Mouse (Mus musculus) hindbrain, embryonic 14.5 days (tissue): Measurements from ENCODE around the gene Ccdc148. TPM values are rescaled to one million over a fixed set of nuclear protein-coding genes. Genes with fewer than 3 reads are reported as not detected.

ENCODE experiments used
- ATAC-seq: fragments of 200-750 bp; cut with Nextera tagmentation; 2 replicates; pipeline ENCODE4 v1.8.0; 2017; ENCODE audit warnings: moderate number of reproducible peaks, mild to moderate bottlenecking, moderate TSS enrichment, moderate library complexity; ENCODE audit not compliant: low FRiP score
- DNase-seq: peaks from one replicate; pipeline ENCODE4 v3.0.0-alpha.2; 2015; ENCODE audit warnings: low spot score
- H3K27ac ChIP-seq: fragments of 300-500 bp; sonication (generic); 2 replicates; pipeline ENCODE4 v1.5.1; 2014; ENCODE audit warnings: mild to moderate bottlenecking, moderate library complexity
- H3K27me3 ChIP-seq: fragments of 300-500 bp; sonication (generic); 2 replicates; pipeline ENCODE4 v1.6.1; 2014; ENCODE audit warnings: mild to moderate bottlenecking, low read length, mixed read lengths; ENCODE audit not compliant: control insufficient read depth, insufficient read depth
- H3K36me3 ChIP-seq: fragments of 300-500 bp; sonication (generic); replicated peaks from 2 replicates; pipeline ENCODE4 v1.6.1; 2014; ENCODE audit not compliant: control insufficient read depth, insufficient read depth
- H3K4me1 ChIP-seq: fragments of 300-500 bp; sonication (generic); replicated peaks from 2 replicates; pipeline ENCODE4 v1.6.1; 2014; ENCODE audit warnings: antibody characterized with exemption, low read length, mixed read lengths; ENCODE audit not compliant: control insufficient read depth, insufficient read depth
- H3K4me2 ChIP-seq: fragments of 300-500 bp; sonication (generic); replicated peaks from 2 replicates; pipeline ENCODE4 v1.6.1; 2014; ENCODE audit warnings: mild to moderate bottlenecking, moderate library complexity
- H3K4me3 ChIP-seq: fragments of 300-500 bp; sonication (generic); replicated peaks from 2 replicates; pipeline ENCODE4 v1.5.1; 2014; ENCODE audit warnings: mild to moderate bottlenecking, low read length
- H3K9ac ChIP-seq: fragments of 300-500 bp; sonication (generic); 2 replicates; pipeline ENCODE4 v1.6.1; 2014
- H3K9me3 ChIP-seq: fragments of 300-500 bp; sonication (generic); 2 replicates; pipeline ENCODE4 v1.6.1; 2016; ENCODE audit warnings: low read length; ENCODE audit not compliant: control insufficient read depth
- WGBS: fragments of 180-500 bp; shearing (Covaris S2); extraction: QIAGEN DNeasy Blood & Tissue Kit; methylation state at CpG from one replicate; pipeline ENCODE4 v1.1.7; 2014; 5-methylcytosine and 5-hydroxymethylcytosine counted together
- polyA plus RNA-seq: library from polyadenylated mRNA; unstranded; fragments of >200 nt; fragmentation: Nextera tagmentation; extraction: Ambion mirVana; gene quantifications from 2 replicates; pipeline ENCODE4 v1.2.1, GENCODE M21; 2014

Gene Ccdc148
- polyA plus RNA-seq, 1 experiment from 2014 or later = 3.4 TPM

DNA sequence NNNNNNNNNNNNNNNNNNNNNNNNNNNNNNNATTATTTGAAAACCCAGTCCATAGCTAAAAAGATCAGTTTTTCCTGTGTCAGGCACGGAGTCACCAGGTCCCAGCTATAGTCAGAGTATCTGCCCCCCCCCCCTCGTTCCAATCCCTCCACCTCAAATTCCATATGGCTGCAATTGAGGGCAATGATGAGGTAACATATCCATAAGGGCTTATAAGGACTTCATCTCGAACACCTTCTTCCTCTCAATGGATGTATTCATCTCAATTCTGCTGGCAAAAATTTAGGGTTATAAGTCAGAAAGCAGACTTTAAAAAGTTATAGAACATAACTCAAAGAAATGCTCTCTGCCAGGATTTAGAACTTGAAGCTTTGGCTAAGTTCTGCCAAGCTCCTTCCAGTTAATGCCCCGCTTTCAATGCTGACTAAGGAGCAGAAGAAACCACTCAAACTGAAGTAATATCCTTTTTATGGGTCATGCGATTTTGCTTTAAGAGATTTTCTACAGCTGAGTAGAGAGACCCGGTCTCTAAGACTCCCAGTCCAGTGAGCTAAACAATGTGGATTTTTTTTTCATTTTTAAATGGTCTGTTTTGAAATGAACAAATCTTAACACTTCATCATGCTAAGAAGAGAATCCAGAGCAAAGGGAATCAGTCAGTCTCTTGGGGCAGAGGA is 111.6 kb downstream of the Ccdc148 start:
- Histone ChIP-seq H3K4me1 (0 out of 2 replicates have a peak, but pooled peaks cover 9% of the 10 kb centered on the region), H3K9ac (no peak overlapping the region), H3K4me2 (no peak overlapping the region), H3K27ac (no peak overlapping the region), H3K27me3 (no peaks in the 10 kb centered on the region), H3K4me3 (no peak overlapping the region), H3K9me3 (no peaks in the 10 kb centered on the region), H3K36me3 (no peaks in the 10 kb centered on the region)
- 47% methylated on average over 6 of the region's 6 CpGs for WGBS
- ATAC-seq = no peak
- no peak for DNase-seq

DNA sequence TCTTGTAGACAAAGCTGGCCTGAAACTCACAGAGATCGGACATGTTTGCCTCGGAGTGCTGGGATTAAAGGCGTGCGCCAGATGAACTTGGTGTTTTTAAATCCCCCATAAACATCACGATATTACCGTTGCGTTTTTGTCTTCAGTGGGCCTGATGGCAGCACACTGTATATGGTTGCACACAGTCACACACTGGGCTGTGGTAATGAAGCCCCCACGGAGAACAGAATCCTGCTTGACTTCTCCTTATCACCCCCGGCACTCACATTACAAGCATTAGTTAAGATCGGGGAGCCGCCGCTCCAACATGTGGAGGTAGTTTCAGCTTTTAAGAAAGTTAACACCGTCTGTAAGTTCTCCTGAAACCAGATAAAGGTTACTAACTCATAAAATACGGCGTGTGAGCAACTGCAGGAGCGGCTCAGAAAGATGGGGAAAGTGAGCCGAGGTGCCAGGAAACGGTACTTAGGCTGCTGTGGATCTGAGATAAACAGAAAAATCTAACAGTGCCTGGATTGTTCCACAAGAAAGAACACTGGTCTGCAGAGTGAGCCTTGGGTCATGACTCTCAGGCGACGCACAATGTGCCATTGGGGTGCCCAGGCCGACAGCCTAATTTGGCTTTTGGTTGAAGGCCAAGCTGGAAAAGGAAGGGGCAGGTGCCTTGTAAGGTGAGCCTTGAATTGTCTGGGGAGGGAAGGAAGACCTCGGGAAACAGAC is 117.0 kb downstream of the Ccdc148 start:
- Histone ChIP-seq H3K4me2 (no peak overlapping the region), H3K27ac (no peak overlapping the region), H3K9ac (no peak overlapping the region), H3K36me3 (no peaks in the 10 kb centered on the region), H3K27me3 (no peaks in the 10 kb centered on the region), H3K9me3 (no peaks in the 10 kb centered on the region), H3K4me3 (no peak overlapping the region), H3K4me1 (no peaks in the 10 kb centered on the region)
- 83% methylated on average over 22 of the region's 22 CpGs for WGBS
- no peak for ATAC-seq
- DNase-seq = no peak

DNA sequence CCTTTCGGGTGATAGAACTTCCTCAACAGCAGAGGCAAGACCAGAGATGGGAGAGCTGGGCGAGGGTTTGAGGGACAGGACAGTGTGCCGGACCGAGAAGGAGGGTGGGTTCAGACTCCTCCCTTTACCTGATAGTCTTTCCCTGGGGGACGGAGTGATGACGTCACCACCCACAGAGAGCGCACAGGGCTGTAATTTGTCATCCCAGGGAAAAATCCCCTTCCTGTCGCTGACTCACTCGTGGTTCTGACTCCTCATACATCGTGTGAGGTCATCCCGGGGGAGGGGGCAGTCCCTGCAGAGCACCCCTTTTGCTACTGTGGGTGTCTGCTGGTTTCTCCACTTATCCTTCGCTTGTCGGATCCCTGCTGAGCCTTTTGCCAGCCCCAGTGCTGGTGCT is 117.9 kb downstream of the Ccdc148 start:
- H3K4me1 ChIP-seq = no peaks in the 10 kb centered on the region
- no peaks in the 10 kb centered on the region for H3K36me3 ChIP-seq
- no peak overlapping the region for H3K4me3 ChIP-seq
- H3K4me2 ChIP-seq = no peak overlapping the region
- 70% methylated on average over 13 of the region's 13 CpGs for WGBS
- no peak overlapping the region for H3K27ac ChIP-seq
- H3K27me3 ChIP-seq = no peaks in the 10 kb centered on the region
- no peaks in the 10 kb centered on the region for H3K9me3 ChIP-seq
- H3K9ac ChIP-seq = no peak overlapping the region
- 0 out of 2 replicates have a peak, but pooled peaks have one; percentile 48 for ATAC-seq
- no peak for DNase-seq

DNA sequence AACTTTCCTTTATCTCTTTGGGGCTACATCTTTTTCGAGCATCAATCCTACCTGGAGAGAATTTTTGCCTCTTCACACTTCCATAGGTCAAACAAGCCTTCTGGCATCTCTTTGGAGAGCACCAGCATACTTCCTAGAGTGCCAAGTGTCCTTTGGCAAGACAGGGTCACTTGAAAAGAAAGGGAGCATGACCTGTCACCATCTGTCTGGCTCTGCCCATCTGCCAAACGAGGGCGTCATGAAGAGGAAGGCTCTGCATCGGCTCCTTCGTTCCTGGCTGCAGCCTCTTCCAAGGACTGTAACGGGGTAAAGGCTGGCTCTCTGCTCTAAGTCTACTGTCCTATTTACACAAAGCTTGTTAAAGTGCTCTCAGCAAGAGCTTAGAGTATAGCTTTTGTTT is 124.0 kb downstream of the Ccdc148 start:
- ATAC-seq = no peak
- Histone ChIP-seq H3K36me3 (no peaks in the 10 kb centered on the region), H3K4me1 (no peaks in the 10 kb centered on the region), H3K27me3 (no peaks in the 10 kb centered on the region), H3K4me3 (no peak overlapping the region), H3K4me2 (no peak overlapping the region), H3K9ac (no peak overlapping the region), H3K9me3 (no peaks in the 10 kb centered on the region), H3K27ac (no peak overlapping the region)
- DNase-seq = no peak
- WGBS = 54% methylated on average over 6 of the region's 6 CpGs

DNA sequence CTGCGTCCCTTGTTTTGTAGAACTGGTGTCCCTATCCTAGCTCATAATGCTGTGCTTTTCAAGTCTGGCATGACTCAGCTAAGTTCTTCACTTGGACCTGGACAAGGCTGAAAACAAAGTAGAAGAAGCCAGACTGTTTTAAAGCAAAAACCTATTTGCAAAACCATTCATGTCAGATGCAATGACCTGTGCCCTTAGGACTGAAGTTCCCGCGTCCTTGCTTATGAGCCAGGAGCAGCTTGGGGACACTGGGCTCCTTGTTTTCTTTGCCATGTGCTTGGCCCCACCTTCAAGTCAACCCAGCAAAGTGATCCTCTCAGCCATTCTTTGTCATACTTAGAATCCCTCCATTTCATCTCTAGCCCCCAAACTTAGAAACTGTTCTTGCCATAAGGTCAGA is 125.3 kb downstream of the Ccdc148 start:
- ATAC-seq (no peak), DNase-seq (no peak)
- Histone ChIP-seq H3K36me3 (no peaks in the 10 kb centered on the region), H3K27me3 (no peaks in the 10 kb centered on the region), H3K4me3 (no peak overlapping the region), H3K4me1 (no peaks in the 10 kb centered on the region), H3K4me2 (no peak overlapping the region), H3K9me3 (no peaks in the 10 kb centered on the region), H3K27ac (no peak overlapping the region), H3K9ac (no peak overlapping the region)
- 79% methylated on average over 3 of the region's 3 CpGs for WGBS

DNA sequence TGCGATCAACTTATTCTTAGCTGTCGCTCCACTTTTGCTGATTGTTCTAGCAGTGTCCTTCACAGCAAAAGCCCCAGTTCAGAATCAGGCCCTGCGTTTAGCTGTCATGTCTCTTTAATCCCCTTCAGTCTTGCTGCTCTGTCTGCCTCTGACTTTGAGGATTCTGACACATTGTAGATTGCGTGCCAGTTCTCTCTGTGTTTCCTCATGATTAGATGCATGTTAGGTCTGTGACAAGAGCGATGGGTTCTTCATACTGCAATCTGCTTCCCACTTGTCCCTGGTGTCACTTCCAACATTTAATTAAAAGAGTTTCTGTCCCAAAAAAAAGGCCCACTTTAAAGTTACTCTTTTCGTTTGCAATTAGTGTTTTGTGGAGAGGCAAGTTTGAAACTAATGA is 126.2 kb downstream of the Ccdc148 start:
- no peaks in the 10 kb centered on the region for H3K27me3 ChIP-seq
- no peak overlapping the region for H3K9ac ChIP-seq
- H3K4me2 ChIP-seq = no peak overlapping the region
- ATAC-seq (no peak), DNase-seq (no peak)
- H3K27ac ChIP-seq = no peak overlapping the region
- WGBS = 91% methylated on average over 6 of the region's 6 CpGs
- no peaks in the 10 kb centered on the region for H3K9me3 ChIP-seq
- no peaks in the 10 kb centered on the region for H3K4me1 ChIP-seq
- H3K4me3 ChIP-seq = no peak overlapping the region
- no peaks in the 10 kb centered on the region for H3K36me3 ChIP-seq

DNA sequence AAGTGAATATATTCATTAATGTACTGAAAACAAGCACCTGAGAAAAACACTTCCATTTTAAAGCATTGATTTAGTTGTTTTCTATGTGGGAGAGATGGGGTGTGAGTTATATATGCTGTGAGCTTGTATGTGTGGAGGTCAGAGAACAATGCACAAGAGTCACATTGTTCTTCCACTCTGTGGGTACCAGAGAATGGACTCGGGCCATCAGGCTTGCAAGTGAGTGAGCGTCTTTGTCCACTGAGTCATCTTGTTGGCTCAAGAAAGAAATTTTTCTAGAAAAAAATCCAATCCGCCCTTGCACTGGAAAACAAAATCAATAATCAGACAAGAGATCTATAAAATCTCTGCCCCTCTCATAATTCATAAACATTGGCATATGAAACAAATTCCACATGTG is 135.9 kb downstream of the Ccdc148 start:
- no peaks in the 10 kb centered on the region for H3K27me3 ChIP-seq
- 80% methylated on average over 3 of the region's 3 CpGs for WGBS
- DNase-seq = no peak
- H3K36me3 ChIP-seq = no peaks in the 10 kb centered on the region
- H3K4me3 ChIP-seq = no peak overlapping the region
- no peak overlapping the region for H3K9ac ChIP-seq
- H3K4me1 ChIP-seq = no peaks in the 10 kb centered on the region
- no peak overlapping the region for H3K27ac ChIP-seq
- no peaks in the 10 kb centered on the region for H3K9me3 ChIP-seq
- ATAC-seq = no peak
- no peak overlapping the region for H3K4me2 ChIP-seq

DNA sequence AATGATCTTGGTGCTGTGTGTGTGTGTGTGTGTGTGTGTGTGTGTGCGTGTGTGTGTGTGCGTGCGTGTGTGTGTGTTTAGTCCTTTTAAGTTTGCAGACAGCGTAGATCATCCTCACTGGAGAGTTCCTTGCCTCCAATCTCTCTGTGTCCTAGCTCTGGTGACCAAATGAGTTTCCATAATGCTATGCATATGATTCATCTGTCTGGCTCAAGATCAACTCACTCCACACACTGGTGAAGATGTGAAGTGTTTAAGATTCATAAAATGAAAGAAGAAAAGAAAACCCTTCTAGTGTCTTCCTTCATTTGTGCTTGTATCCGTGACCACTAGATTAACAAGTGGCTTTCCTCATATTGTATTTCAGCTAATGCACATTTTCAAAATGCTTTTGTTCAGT is 153.1 kb downstream of the Ccdc148 start:
- Histone ChIP-seq H3K36me3 (no peaks in the 10 kb centered on the region), H3K4me1 (no peaks in the 10 kb centered on the region), H3K9ac (no peak overlapping the region), H3K27me3 (no peaks in the 10 kb centered on the region), H3K27ac (no peak overlapping the region), H3K4me2 (no peak overlapping the region), H3K9me3 (no peaks in the 10 kb centered on the region), H3K4me3 (no peak overlapping the region)
- DNase-seq (no peak), ATAC-seq (no peak)
- WGBS = 90% methylated on average over 5 of the region's 5 CpGs

DNA sequence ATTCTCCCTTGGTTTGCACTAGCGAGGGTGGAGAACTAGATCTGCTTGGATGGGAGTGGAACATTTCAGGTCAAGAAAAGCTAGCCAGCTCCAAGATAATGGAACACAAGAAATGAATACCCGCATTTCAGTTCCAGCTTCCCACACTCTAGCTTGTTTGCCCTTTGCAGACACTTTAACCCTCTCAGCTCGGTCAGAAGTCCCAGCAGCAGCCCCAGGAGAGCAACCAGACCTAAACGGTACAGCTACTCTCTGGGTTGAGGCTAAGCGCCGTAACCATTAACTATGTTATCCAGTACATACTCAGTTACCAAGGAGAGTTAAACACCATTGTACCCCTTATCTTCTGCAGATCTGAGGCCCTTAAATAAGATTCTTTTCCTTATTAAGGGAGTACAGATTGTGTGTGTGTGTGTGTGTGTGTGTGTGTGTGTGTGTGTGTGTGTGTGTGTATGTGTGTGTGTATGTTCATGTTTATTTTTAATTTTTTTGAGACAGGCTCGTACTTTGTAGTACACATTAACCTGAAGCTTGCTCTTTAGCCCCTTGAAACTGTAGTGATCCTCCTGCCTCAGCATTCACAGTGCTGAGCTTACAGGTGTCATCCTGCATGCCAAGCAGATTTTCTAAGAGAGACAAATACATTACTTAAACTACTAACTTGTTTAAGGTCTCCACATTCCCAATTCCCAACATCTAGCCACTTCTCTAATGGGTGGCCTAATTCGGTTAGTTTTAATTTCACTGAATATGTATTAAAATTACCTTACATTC is 153.7 kb downstream of the Ccdc148 start:
- H3K4me1 ChIP-seq = no peaks in the 10 kb centered on the region
- H3K36me3 ChIP-seq = no peaks in the 10 kb centered on the region
- no peak overlapping the region for H3K27ac ChIP-seq
- ATAC-seq = no peak
- no peak overlapping the region for H3K9ac ChIP-seq
- no peaks in the 10 kb centered on the region for H3K27me3 ChIP-seq
- H3K4me3 ChIP-seq = no peak overlapping the region
- no peak overlapping the region for H3K4me2 ChIP-seq
- WGBS = 90% methylated on average over 8 of the region's 8 CpGs
- no peak for DNase-seq
- no peaks in the 10 kb centered on the region for H3K9me3 ChIP-seq
